Mouse (Mus musculus) lung, adult 2 months (tissue): ENCODE measurements at regions not wholly inside any gene's neighbourhood (a gene's known extent, or its start where the extent isn't known, plus 50 kb on each side); places are given as distances from the start of the nearest gene placed in this dataset.

ENCODE experiments used
- CTCF ChIP-seq: fragments of 200-500 bp; IDR thresholded peaks from 2 replicates; pipeline ENCODE4 v1.5.1; 2011; ENCODE audit warnings: mild to moderate bottlenecking, low read length, control low read depth; ENCODE audit not compliant: insufficient read depth
- POLR2A ChIP-seq: fragments of 200-500 bp; IDR thresholded peaks from 2 replicates; pipeline ENCODE4 v1.6.1; 2011; ENCODE audit warnings: low read depth, mild to moderate bottlenecking, control low read depth, low read length, borderline replicate concordance; ENCODE audit errors: extremely low read depth

GRCm38 (mm10) chr4:95435080-95435479, 122.2 kb upstream of the Fggy start:
- TF ChIP-seq CTCF (no peak), POLR2A (no peak)
